Mouse (Mus musculus) lung, adult 18-20 months (tissue): Measurements from ENCODE around the gene Gm16405.
"Not testable (repeated sequence)": the region's sequence is repeated elsewhere in the genome, so short reads cannot be mapped to it uniquely, and the experiment has no call there.

Source experiments
- DNase-seq, 2 experiments: peaks; one replicate each; pipeline ENCODE4 v3.0.0; 2022; ENCODE audit warnings: mixed read lengths in 2 of 2

Gene Gm16405

DNA sequence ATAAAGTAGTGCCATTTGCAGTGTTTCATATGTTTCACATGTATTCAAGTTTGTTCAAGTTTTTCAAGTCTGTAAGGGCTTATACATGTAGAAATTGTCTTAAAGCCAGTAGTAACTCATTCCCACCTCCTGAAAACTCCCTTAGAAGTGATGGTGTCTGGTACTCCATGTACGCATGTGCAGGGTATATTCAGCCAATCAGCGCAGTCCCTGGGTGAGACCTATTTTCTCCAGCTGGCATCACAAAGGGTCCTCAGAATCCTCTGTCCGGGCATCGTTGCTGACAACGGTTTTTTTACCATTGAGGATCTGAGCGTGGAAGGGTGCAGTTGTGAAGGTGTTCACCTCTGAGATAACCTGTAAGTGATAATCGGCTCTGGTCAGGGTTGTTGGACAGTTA, at the start of gene Gm16405:
Gm16405 (plus strand) TSS at position 301 of the 400 bp plus-strand sequence.
- DNase-seq: not testable (repeated sequence)
